Mouse (Mus musculus) frontal cortex, adult 2 months (tissue): ENCODE measurements around the gene Dnajb6. TPM values are rescaled to one million over a fixed set of nuclear protein-coding genes. Genes with fewer than 3 reads are reported as not detected.

Experiments
- DNase-seq, 2 experiments: peaks; one replicate each; pipeline ENCODE4 v3.0.0; 2022; ENCODE audit warnings: low spot score in 1 of 2; ENCODE audit errors: extremely low spot score in 1 of 2
- polyA plus RNA-seq: library from polyadenylated mRNA; depleted of rRNA; stranded (reverse); fragments of >200 nt; gene quantifications from 2 replicates; pipeline ENCODE4 v1.2.3, GENCODE M21; 2012; rRNA removed

Gene Dnajb6
- polyA plus RNA-seq, 1 experiment = 200 TPM

- no peak for DNase-seq
Observed at GRCm38 (mm10) chr5:29845038-29845437, 109.5 kb downstream of the Dnajb6 start.

- DNase-seq = no peak
Observed at GRCm38 (mm10) chr5:29847494-29847893, 112.0 kb downstream of the Dnajb6 start.

- DNase-seq = no peak
Observed at GRCm38 (mm10) chr5:29848091-29848490, 112.6 kb downstream of the Dnajb6 start.

- no peak for DNase-seq
Observed at GRCm38 (mm10) chr5:29852376-29852775, 116.9 kb downstream of the Dnajb6 start.

- no peak for DNase-seq
Observed at GRCm38 (mm10) chr5:29853035-29853434, 117.5 kb downstream of the Dnajb6 start.

- peak in 1 of 2 experiments; percentile 8 for DNase-seq
Observed at GRCm38 (mm10) chr5:29854376-29854775, 118.9 kb downstream of the Dnajb6 start.

- no peak for DNase-seq
Observed at GRCm38 (mm10) chr5:29854971-29855370, 119.5 kb downstream of the Dnajb6 start.

- DNase-seq = no peak
Observed at GRCm38 (mm10) chr5:29861522-29861921, 126.0 kb downstream of the Dnajb6 start.

GRCm38 (mm10) chr5:29862388-29862787 lies 126.9 kb downstream of the Dnajb6 start:
- no peak for DNase-seq

- no peak for DNase-seq
Observed at GRCm38 (mm10) chr5:29864291-29864737, 128.8 kb downstream of the Dnajb6 start.

GRCm38 (mm10) chr5:29864994-29865393 lies 129.5 kb downstream of the Dnajb6 start:
- DNase-seq = no peak

Other genes with a start within 250 kb of the Dnajb6 start
- 37.6 and 37.9 TPM in 2 replicates for gene Ube3c, start 166.4 kb upstream of the Dnajb6 start, polyA plus RNA-seq
- gene Gm5129, start 248 bp downstream of the Dnajb6 start, polyA plus RNA-seq = not detected in 2 replicates